Mouse (Mus musculus) heart, postnatal 10 days (tissue): ENCODE measurements around the gene Ccdc83. TPM values are rescaled to one million over a fixed set of nuclear protein-coding genes. Genes with fewer than 3 reads are reported as not detected.

Source experiments
- DNase-seq, 2 experiments: peaks; one replicate each; pipeline ENCODE4 v3.0.0; 2021
- intact Hi-C: fragments of 180-260 bp; cut with DNase I; formaldehyde crosslinking; loops from one replicate; pipeline ENCODE4 v1.15.1; 2025
- total RNA-seq, 2 experiments: library from RNA; stranded (reverse); gene quantifications; 2 replicates each; pipeline ENCODE4 v1.2.3; 2021

Ccdc83 gene
- total RNA-seq: not detected

GRCm38 (mm10) chr7:90265289-90265970 lies at the start of gene Ccdc83:
Gene Ccdc83 (minus strand): TSS chr7:90265777.
- intact Hi-C loops: loop anchor here (1.0 to 5.0 kb wide), 7 partner anchors 35 to 788 kb away; no protein-coding TSS in a partner anchor
- DNase-seq: peak; percentile 88 to 89

- DNase-seq: no peak
- intact Hi-C loops: no loop called here
Measured at GRCm38 (mm10) chr7:90313421-90313820, 47.8 kb upstream of the Ccdc83 start.

GRCm38 (mm10) chr7:90312151-90312883 lies 46.7 kb upstream of the Ccdc83 start:
- no peak for DNase-seq
- intact Hi-C loops: no loop called here

GRCm38 (mm10) chr7:90308003-90308402 lies 42.4 kb upstream of the Ccdc83 start:
- DNase-seq: no peak
- intact Hi-C loops: no loop called here

GRCm38 (mm10) chr7:90306968-90307367 lies 41.4 kb upstream of the Ccdc83 start:
- intact Hi-C loops: no loop called here
- DNase-seq: no peak

- intact Hi-C loops: no loop called here
- DNase-seq: no peak
Measured at GRCm38 (mm10) chr7:90306079-90306478, 40.5 kb upstream of the Ccdc83 start.

GRCm38 (mm10) chr7:90302647-90303552 lies 37.3 kb upstream of the Ccdc83 start:
- intact Hi-C loops: loop anchor here (5.0 kb wide), 2 partner anchors 69 to 94 kb away; no protein-coding TSS in a partner anchor
- peak; percentile 10 to 15 for DNase-seq

- intact Hi-C loops: loop anchor here (5.0 kb wide), 2 partner anchors 70 to 95 kb away; no protein-coding TSS in a partner anchor
- DNase-seq: peak; percentile 57 to 65
Measured at GRCm38 (mm10) chr7:90301942-90302646, 36.5 kb upstream of the Ccdc83 start, which contains the start of gene Sytl2. Gene Sytl2 (plus strand): TSS chr7:90302252.

GRCm38 (mm10) chr7:90291885-90292284 lies 26.3 kb upstream of the Ccdc83 start:
- no peak for DNase-seq
- intact Hi-C loops: no loop called here

GRCm38 (mm10) chr7:90284793-90285192 lies 19.2 kb upstream of the Ccdc83 start:
- DNase-seq: no peak
- intact Hi-C loops: loop anchor here (5.0 kb wide), 1 partner anchor 223 kb away; no protein-coding TSS in a partner anchor

GRCm38 (mm10) chr7:90282786-90283185 lies 17.2 kb upstream of the Ccdc83 start:
- no peak for DNase-seq
- intact Hi-C loops: loop anchor here (5.0 kb wide), 1 partner anchor 225 kb away; no protein-coding TSS in a partner anchor

GRCm38 (mm10) chr7:90281759-90282546 lies 16.4 kb upstream of the Ccdc83 start:
- no peak for DNase-seq
- intact Hi-C loops: loop anchor here (2.0 to 5.0 kb wide), 2 partner anchors 127 to 225 kb away; no protein-coding TSS in a partner anchor

- DNase-seq: no peak
- intact Hi-C loops: loop anchor here (2.0 to 5.0 kb wide), 2 partner anchors 128 to 226 kb away; no protein-coding TSS in a partner anchor
Measured at GRCm38 (mm10) chr7:90280878-90281277, 15.3 kb upstream of the Ccdc83 start.

GRCm38 (mm10) chr7:90280274-90280875 lies 14.8 kb upstream of the Ccdc83 start:
- intact Hi-C loops: loop anchor here (2.0 to 5.0 kb wide), 2 partner anchors 128 to 227 kb away; no protein-coding TSS in a partner anchor

GRCm38 (mm10) chr7:90279136-90279535 lies 13.6 kb upstream of the Ccdc83 start:
- no peak for DNase-seq
- intact Hi-C loops: no loop called here

More at GRCm38 (mm10) chr7:90280274-90280875, 14.8 kb upstream of the Ccdc83 start:
- peak in 1 of 2 experiments; percentile 44 for DNase-seq

- intact Hi-C loops: no loop called here
- DNase-seq: no peak
Measured at GRCm38 (mm10) chr7:90277769-90278168, 12.2 kb upstream of the Ccdc83 start.

GRCm38 (mm10) chr7:90277246-90277645 lies 11.7 kb upstream of the Ccdc83 start:
- no peak for DNase-seq
- intact Hi-C loops: no loop called here

- intact Hi-C loops: no loop called here
Measured at GRCm38 (mm10) chr7:90274561-90275100, 9.1 kb upstream of the Ccdc83 start.

More at GRCm38 (mm10) chr7:90274561-90275100, 9.1 kb upstream of the Ccdc83 start:
- no peak for DNase-seq
